Mouse (Mus musculus): Measurements from ENCODE around the gene Pdk2. TPM values are rescaled to one million over a fixed set of nuclear protein-coding genes. Genes with fewer than 3 reads are reported as not detected.
A peak's percentile ranks its signal among the peaks of the same experiment; 100 is the strongest.

The Pdk2 gene
- polyA plus RNA-seq, 1 experiment, result 8.6 TPM

- H3K27ac ChIP-seq (ENCODE audit: insufficient read depth, low read length), result peak overlapping the region; percentile 24; the same call in 1 of the 2 replicates
- H3K4me1 ChIP-seq (ENCODE audit: control insufficient read depth, insufficient read depth, low read length), result peaks cover 4% of the 10 kb centered on the region; the same call in 1 of the 2 replicates
- H3K4me3 ChIP-seq (ENCODE audit: insufficient read depth, low read length), result peak overlapping the region; percentile 20; the same call in 1 of the 2 replicates
- no peak for TF ChIP-seq CTCF (IDR thresholded peaks at IDR 0.05; ENCODE audit: borderline replicate concordance, insufficient read depth, low read length)
- peak; percentile 53 for TF ChIP-seq POLR2A (IDR thresholded peaks at IDR 0.05; ENCODE audit: low read depth, low read length)
These were observed 34.5 kb downstream of the Pdk2 start for GRCm38 (mm10) chr11:95006525-95007219.

- TF ChIP-seq CTCF (IDR thresholded peaks at IDR 0.05; ENCODE audit: borderline replicate concordance, insufficient read depth, low read length), result no peak
- no peak for TF ChIP-seq POLR2A (IDR thresholded peaks at IDR 0.05; ENCODE audit: low read depth, low read length)
- Histone ChIP-seq H3K27ac (ENCODE audit: insufficient read depth, low read length) (no peak overlapping the region; the same call in 1 of the 2 replicates), H3K4me1 (ENCODE audit: control insufficient read depth, insufficient read depth, low read length) (peaks cover 4% of the 10 kb centered on the region; the same call in 1 of the 2 replicates), H3K4me3 (ENCODE audit: insufficient read depth, low read length) (no peak overlapping the region)
These were observed 35.1 kb downstream of the Pdk2 start for GRCm38 (mm10) chr11:95006038-95006437.

- TF ChIP-seq POLR2A (IDR thresholded peaks at IDR 0.05; ENCODE audit: low read depth, low read length) (no peak), CTCF (IDR thresholded peaks at IDR 0.05; ENCODE audit: borderline replicate concordance, insufficient read depth, low read length) (no peak)
- H3K27ac ChIP-seq (ENCODE audit: insufficient read depth, low read length), result no peak overlapping the region
- peaks cover 4% of the 10 kb centered on the region; the same call in 1 of the 2 replicates for H3K4me1 ChIP-seq (ENCODE audit: control insufficient read depth, insufficient read depth, low read length)
- H3K4me3 ChIP-seq (ENCODE audit: insufficient read depth, low read length), result no peak overlapping the region
These were observed 36.3 kb downstream of the Pdk2 start for GRCm38 (mm10) chr11:95004937-95005198.

GRCm38 (mm10) chr11:95004136-95004936 is 36.8 kb downstream of the Pdk2 start:
- Histone ChIP-seq H3K27ac (ENCODE audit: insufficient read depth, low read length) (no peak overlapping the region; the same call in 1 of the 2 replicates), H3K4me3 (ENCODE audit: insufficient read depth, low read length) (no peak overlapping the region), H3K4me1 (ENCODE audit: control insufficient read depth, insufficient read depth, low read length) (peaks cover 4% of the 10 kb centered on the region; the same call in 1 of the 2 replicates)
- TF ChIP-seq CTCF (IDR thresholded peaks at IDR 0.05; ENCODE audit: borderline replicate concordance, insufficient read depth, low read length) (no peak), POLR2A (IDR thresholded peaks at IDR 0.05; ENCODE audit: low read depth, low read length) (no peak)

GRCm38 (mm10) chr11:95002705-95003104 is 38.4 kb downstream of the Pdk2 start:
- Histone ChIP-seq H3K4me1 (ENCODE audit: control insufficient read depth, insufficient read depth, low read length) (no peaks in the 10 kb centered on the region), H3K27ac (ENCODE audit: insufficient read depth, low read length) (no peak overlapping the region), H3K4me3 (ENCODE audit: insufficient read depth, low read length) (no peak overlapping the region)
- TF ChIP-seq CTCF (IDR thresholded peaks at IDR 0.05; ENCODE audit: borderline replicate concordance, insufficient read depth, low read length) (no peak), POLR2A (IDR thresholded peaks at IDR 0.05; ENCODE audit: low read depth, low read length) (no peak)

GRCm38 (mm10) chr11:95001584-95002347 is 39.4 kb downstream of the Pdk2 start:
- Histone ChIP-seq H3K4me1 (ENCODE audit: control insufficient read depth, insufficient read depth, low read length) (no peaks in the 10 kb centered on the region), H3K27ac (ENCODE audit: insufficient read depth, low read length) (no peak overlapping the region), H3K4me3 (ENCODE audit: insufficient read depth, low read length) (no peak overlapping the region)
- TF ChIP-seq CTCF (IDR thresholded peaks at IDR 0.05; ENCODE audit: borderline replicate concordance, insufficient read depth, low read length) (no peak), POLR2A (IDR thresholded peaks at IDR 0.05; ENCODE audit: low read depth, low read length) (no peak)

- no peak overlapping the region for H3K4me3 ChIP-seq (ENCODE audit: insufficient read depth, low read length)
- TF ChIP-seq CTCF (IDR thresholded peaks at IDR 0.05; ENCODE audit: borderline replicate concordance, insufficient read depth, low read length) (peak; percentile 94), POLR2A (IDR thresholded peaks at IDR 0.05; ENCODE audit: low read depth, low read length) (no peak)
- H3K4me1 ChIP-seq (ENCODE audit: control insufficient read depth, insufficient read depth, low read length), result no peaks in the 10 kb centered on the region
- H3K27ac ChIP-seq (ENCODE audit: insufficient read depth, low read length), result no peak overlapping the region
These were observed 40.1 kb downstream of the Pdk2 start for GRCm38 (mm10) chr11:95001058-95001457.

- Histone ChIP-seq H3K4me1 (ENCODE audit: control insufficient read depth, insufficient read depth, low read length) (no peaks in the 10 kb centered on the region), H3K4me3 (ENCODE audit: insufficient read depth, low read length) (no peak overlapping the region), H3K27ac (ENCODE audit: insufficient read depth, low read length) (no peak overlapping the region)
- no peak for TF ChIP-seq CTCF (IDR thresholded peaks at IDR 0.05; ENCODE audit: borderline replicate concordance, insufficient read depth, low read length)
- TF ChIP-seq POLR2A (IDR thresholded peaks at IDR 0.05; ENCODE audit: low read depth, low read length), result no peak
These were observed 40.6 kb downstream of the Pdk2 start for GRCm38 (mm10) chr11:95000548-95000947.

GRCm38 (mm10) chr11:95000128-95000527 is 41.0 kb downstream of the Pdk2 start:
- 0 out of 2 replicates have a peak, but pooled peaks cover 2% of the 10 kb centered on the region for H3K4me1 ChIP-seq (ENCODE audit: control insufficient read depth, insufficient read depth, low read length)
- TF ChIP-seq POLR2A (IDR thresholded peaks at IDR 0.05; ENCODE audit: low read depth, low read length) (no peak), CTCF (IDR thresholded peaks at IDR 0.05; ENCODE audit: borderline replicate concordance, insufficient read depth, low read length) (no peak)
- H3K27ac ChIP-seq (ENCODE audit: insufficient read depth, low read length), result no peak overlapping the region
- no peak overlapping the region for H3K4me3 ChIP-seq (ENCODE audit: insufficient read depth, low read length)
